Mouse (Mus musculus) liver, embryonic 12.5 days (tissue): ENCODE results near the gene Selenoi. TPM values are rescaled to one million over a fixed set of nuclear protein-coding genes. Genes with fewer than 3 reads are reported as not detected.

ENCODE experiments used
- ATAC-seq: fragments of 200-750 bp; cut with Nextera tagmentation; 2 replicates; pipeline ENCODE4 v1.8.0; 2017; ENCODE audit warnings: moderate number of reproducible peaks, mild to moderate bottlenecking, moderate library complexity
- H3K27ac ChIP-seq: fragments of 300-500 bp; sonication (generic); 2 replicates; pipeline ENCODE4 v1.5.1; 2016; ENCODE audit warnings: mild to moderate bottlenecking
- H3K27me3 ChIP-seq: fragments of 300-500 bp; sonication (generic); replicated peaks from 2 replicates; pipeline ENCODE4 v1.6.1; 2016; ENCODE audit warnings: mild to moderate bottlenecking, moderate library complexity
- H3K36me3 ChIP-seq: fragments of 300-500 bp; sonication (generic); 2 replicates; pipeline ENCODE4 v1.6.1; 2016; ENCODE audit warnings: mild to moderate bottlenecking, moderate library complexity
- H3K4me1 ChIP-seq: fragments of 300-500 bp; sonication (generic); 2 replicates; pipeline ENCODE4 v1.6.1; 2016
- H3K4me2 ChIP-seq: fragments of 300-500 bp; sonication (generic); 2 replicates; pipeline ENCODE4 v1.6.1; 2016; ENCODE audit warnings: mild to moderate bottlenecking, moderate library complexity
- H3K4me3 ChIP-seq: fragments of 300-500 bp; sonication (generic); 2 replicates; pipeline ENCODE4 v1.5.1; 2016; ENCODE audit warnings: mild to moderate bottlenecking, moderate library complexity
- H3K9ac ChIP-seq: fragments of 300-500 bp; sonication (generic); 2 replicates; pipeline ENCODE4 v1.6.1; 2016; ENCODE audit warnings: mild to moderate bottlenecking, moderate library complexity
- H3K9me3 ChIP-seq: fragments of 300-500 bp; sonication (generic); replicated peaks from 2 replicates; pipeline ENCODE4 v1.6.1; 2016; ENCODE audit warnings: mild to moderate bottlenecking, moderate library complexity
- WGBS: fragments of 180-500 bp; shearing (Covaris S2); methylation state at CpG from one replicate; pipeline ENCODE4 v1.1.7; 2016; ENCODE audit not compliant: insufficient replicate concordance; 5-methylcytosine and 5-hydroxymethylcytosine counted together
- polyA plus RNA-seq: library from polyadenylated mRNA; unstranded; fragments of >200 nt; fragmentation: Nextera tagmentation; extraction: Ambion mirVana; gene quantifications from 2 replicates; pipeline ENCODE4 v1.2.1, GENCODE M21; 2016

Gene Selenoi
- polyA plus RNA-seq, 1 experiment from 2014 or later = 22.0 TPM

DNA sequence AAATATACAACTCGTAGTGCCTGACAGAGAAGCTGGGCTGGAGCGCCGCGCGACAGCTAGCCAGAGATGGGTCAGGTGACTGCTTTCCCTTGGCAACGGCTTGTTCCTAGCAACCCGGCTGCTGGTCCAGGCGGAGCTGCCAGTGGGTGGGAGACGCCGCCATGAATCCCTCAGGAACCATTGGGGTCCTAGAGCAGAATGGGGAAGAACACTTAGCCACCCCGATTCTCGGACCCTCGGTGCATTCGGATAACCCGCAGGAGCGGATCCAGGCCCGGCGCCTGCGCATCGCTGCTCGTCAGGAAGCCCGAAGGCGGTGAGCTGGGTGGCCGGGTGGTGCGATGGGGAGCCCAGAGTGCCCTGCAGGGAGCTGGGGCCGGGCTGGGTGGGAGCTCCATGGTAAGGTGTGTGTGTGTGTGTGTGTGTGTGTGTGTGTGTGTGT lies 48.9 kb downstream of the Selenoi start, which contains the start of gene Drc1:
Gene Drc1, plus strand, starts transcription at position 98 of the 442 bp plus-strand sequence.
- peaks cover 10% of the 10 kb centered on the region; the same call in 1 of the 2 replicates for H3K9me3 ChIP-seq
- 13% methylated on average over 26 of the region's 26 CpGs for WGBS
- H3K4me3 ChIP-seq = peak within 1 kb of the TSS; percentile 20
- H3K4me1 ChIP-seq = peaks cover 2% of the 10 kb centered on the region
- no peaks in the 10 kb centered on the region for H3K36me3 ChIP-seq
- no peak for ATAC-seq
- no peak within 1 kb of the TSS; the same call in 1 of the 2 replicates for H3K9ac ChIP-seq
- H3K27me3 ChIP-seq = peaks cover 27% of the 10 kb centered on the region
- no peak within 1 kb of the TSS for H3K27ac ChIP-seq
- peak within 1 kb of the TSS; percentile 41 for H3K4me2 ChIP-seq

DNA sequence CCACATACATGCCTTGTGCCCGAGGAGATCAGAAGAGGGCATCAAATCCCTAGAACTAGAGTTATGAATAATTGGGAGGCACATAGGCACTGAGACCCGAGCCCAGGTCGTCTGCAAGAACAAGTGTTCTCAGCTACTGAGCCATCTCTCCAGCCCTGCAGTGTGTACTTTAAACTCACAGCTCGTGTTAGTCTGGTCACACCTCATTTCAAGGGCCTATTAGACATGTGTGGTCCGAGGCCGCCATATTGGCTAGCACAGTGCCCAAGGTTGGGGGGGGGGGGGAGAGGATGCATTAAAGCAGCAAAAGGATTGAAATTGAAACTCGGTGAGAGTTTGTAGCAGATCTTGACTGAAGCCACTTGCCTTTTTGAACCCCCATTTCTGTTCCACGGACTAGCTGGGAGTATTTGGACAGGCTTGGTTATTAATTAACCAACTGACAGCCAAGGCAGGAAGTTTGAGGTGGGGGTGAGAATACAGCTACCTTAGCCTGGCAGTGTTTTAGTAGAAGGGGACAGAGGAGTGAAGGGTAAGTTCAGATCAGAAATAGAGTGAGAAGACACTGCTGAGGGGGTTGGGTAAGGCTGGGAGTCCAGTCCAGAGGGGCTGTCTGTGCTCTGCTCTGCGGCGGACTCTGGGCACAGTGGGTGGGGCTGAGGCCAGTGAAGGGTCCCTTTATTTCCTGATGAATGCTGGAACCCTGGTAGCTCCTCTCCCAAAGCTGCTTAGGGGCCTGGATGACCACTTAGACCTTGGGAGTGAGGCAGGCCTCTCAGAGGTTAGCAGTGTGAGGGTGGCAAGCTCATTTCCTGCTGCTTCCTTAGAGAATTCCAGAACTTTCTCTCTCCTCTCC lies 53.8 kb downstream of the Selenoi start:
- Histone ChIP-seq H3K9ac (no peak overlapping the region), H3K4me2 (peak overlapping the region; percentile 41), H3K4me3 (no peak overlapping the region), H3K9me3 (peaks cover 10% of the 10 kb centered on the region; the same call in 1 of the 2 replicates), H3K27me3 (peaks cover 17% of the 10 kb centered on the region), H3K4me1 (peaks cover 28% of the 10 kb centered on the region), H3K27ac (peak overlapping the region; percentile 70), H3K36me3 (no peaks in the 10 kb centered on the region)
- ATAC-seq = peak; percentile 35; the same call in 1 of the 2 replicates
- WGBS = 66% methylated on average over 10 of the region's 10 CpGs

DNA sequence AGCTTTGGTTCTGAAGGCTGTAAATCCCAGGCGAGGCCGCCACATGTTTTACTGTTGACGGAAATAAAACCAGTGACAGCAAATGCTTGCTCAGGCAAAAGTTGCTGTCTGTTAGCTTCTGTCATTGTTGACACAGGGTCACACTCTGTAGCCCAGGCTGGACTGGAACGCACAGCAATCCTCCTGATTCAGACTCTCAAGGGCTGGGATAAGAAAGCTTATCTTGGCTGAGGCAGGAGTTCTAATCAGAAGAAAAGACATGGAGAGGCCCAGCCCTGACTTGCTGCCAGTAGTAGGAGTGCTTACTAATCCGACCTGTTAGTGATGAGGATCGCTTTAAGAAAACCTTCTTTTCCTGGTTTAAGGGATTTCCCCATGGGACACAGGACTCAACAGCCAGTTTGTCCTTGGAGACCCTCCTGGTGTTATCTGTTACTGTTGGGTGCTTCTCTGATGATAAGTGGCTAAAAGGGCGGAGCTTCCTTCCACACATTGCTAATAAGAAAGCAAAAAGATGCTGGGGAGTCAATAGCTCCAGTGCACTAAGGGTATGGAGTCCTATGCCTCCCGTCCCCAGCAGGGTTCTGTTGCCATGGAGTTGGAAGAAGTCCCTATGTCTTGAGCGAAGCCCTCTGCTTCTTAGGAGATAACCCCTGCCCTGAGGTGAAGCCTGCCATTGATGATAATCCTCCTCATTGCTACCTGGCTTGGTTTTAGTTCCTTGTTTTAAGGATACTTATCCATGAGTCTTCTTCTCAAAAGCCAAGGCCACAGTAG lies 54.9 kb downstream of the Selenoi start:
- H3K27ac ChIP-seq = peak overlapping the region; percentile 70
- WGBS = 40% methylated on average over 9 of the region's 9 CpGs
- peaks cover 10% of the 10 kb centered on the region; the same call in 1 of the 2 replicates for H3K9me3 ChIP-seq
- no peak overlapping the region for H3K9ac ChIP-seq
- ATAC-seq = peak; percentile 93
- H3K36me3 ChIP-seq = no peaks in the 10 kb centered on the region
- H3K4me2 ChIP-seq = peak overlapping the region; percentile 41
- peaks cover 6% of the 10 kb centered on the region for H3K27me3 ChIP-seq
- H3K4me3 ChIP-seq = no peak overlapping the region
- H3K4me1 ChIP-seq = peaks cover 28% of the 10 kb centered on the region

Other genes with a start within 250 kb of the Selenoi start
- 0.11 and 0.22 TPM in 2 replicates for gene Il6, start 219.5 kb upstream of the Selenoi start, polyA plus RNA-seq
- gene Tyms, start 159.0 kb upstream of the Selenoi start, polyA plus RNA-seq = 278 and 289 TPM in 2 replicates
- gene Garem2, start 127.4 kb upstream of the Selenoi start, polyA plus RNA-seq = 0.08 and 0.12 TPM in 2 replicates
- gene 3110082J24Rik, start 126.5 kb upstream of the Selenoi start, polyA plus RNA-seq = not detected in 2 replicates
- gene Hadha, start 77.4 kb upstream of the Selenoi start, polyA plus RNA-seq = 92.2 and 103 TPM in 2 replicates
- 113 and 116 TPM in 2 replicates for gene Hadhb, start 77.3 kb upstream of the Selenoi start, polyA plus RNA-seq
- not detected in 2 replicates for gene Adgrf3, start 26.9 kb upstream of the Selenoi start, polyA plus RNA-seq
- 1.6 and 1.7 TPM in 2 replicates for gene Drc1, start 48.8 kb downstream of the Selenoi start, polyA plus RNA-seq
- gene Otof, start 229.4 kb downstream of the Selenoi start, polyA plus RNA-seq = 0.02 TPM in 1 of 2 replicates, not detected in the other
- not detected in 2 replicates for gene 1700001C02Rik, start 233.5 kb downstream of the Selenoi start, polyA plus RNA-seq